Mouse (Mus musculus): Measurements from ENCODE around the gene Trpm3.

Gene Trpm3

GRCm38 (mm10) chr19:22138590-22139421 lies at the start of gene Trpm3:
Trpm3 (plus strand) TSS chr19:22139046.
- no peaks in the 10 kb centered on the region for H3K36me3 ChIP-seq (ENCODE audit: control insufficient read depth, insufficient read depth, low read length, poor library complexity, severe bottlenecking)
- H3K27me3 ChIP-seq (ENCODE audit: control insufficient read depth, insufficient read depth, low read length, poor library complexity, severe bottlenecking) = no peaks in the 10 kb centered on the region
- peak; percentile 14 for DNase-seq (ENCODE audit: low read depth, low spot score)

GRCm38 (mm10) chr19:22100582-22100981 lies 38.3 kb upstream of the Trpm3 start:
- Histone ChIP-seq H3K36me3 (ENCODE audit: control insufficient read depth, insufficient read depth, low read length, poor library complexity, severe bottlenecking) (no peaks in the 10 kb centered on the region), H3K27me3 (ENCODE audit: control insufficient read depth, insufficient read depth, low read length, poor library complexity, severe bottlenecking) (no peaks in the 10 kb centered on the region)
- no peak for DNase-seq (ENCODE audit: low read depth, low spot score)

- no peak for DNase-seq (ENCODE audit: low read depth, low spot score)
- H3K36me3 ChIP-seq (ENCODE audit: control insufficient read depth, insufficient read depth, low read length, poor library complexity, severe bottlenecking) = no peaks in the 10 kb centered on the region
- no peaks in the 10 kb centered on the region for H3K27me3 ChIP-seq (ENCODE audit: control insufficient read depth, insufficient read depth, low read length, poor library complexity, severe bottlenecking)
These were observed 35.0 kb upstream of the Trpm3 start for GRCm38 (mm10) chr19:22103865-22104264.

GRCm38 (mm10) chr19:22104848-22105484 lies 33.9 kb upstream of the Trpm3 start:
- DNase-seq (ENCODE audit: low read depth, low spot score) = no peak
- no peaks in the 10 kb centered on the region for H3K36me3 ChIP-seq (ENCODE audit: control insufficient read depth, insufficient read depth, low read length, poor library complexity, severe bottlenecking)

GRCm38 (mm10) chr19:22105648-22106047 lies 33.2 kb upstream of the Trpm3 start:
- Histone ChIP-seq H3K27me3 (ENCODE audit: control insufficient read depth, insufficient read depth, low read length, poor library complexity, severe bottlenecking) (no peaks in the 10 kb centered on the region), H3K36me3 (ENCODE audit: control insufficient read depth, insufficient read depth, low read length, poor library complexity, severe bottlenecking) (no peaks in the 10 kb centered on the region)
- no peak for DNase-seq (ENCODE audit: low read depth, low spot score)

More at GRCm38 (mm10) chr19:22104848-22105484, 33.9 kb upstream of the Trpm3 start:
- H3K27me3 ChIP-seq (ENCODE audit: control insufficient read depth, insufficient read depth, low read length, poor library complexity, severe bottlenecking) = no peaks in the 10 kb centered on the region

- H3K36me3 ChIP-seq (ENCODE audit: control insufficient read depth, insufficient read depth, low read length, poor library complexity, severe bottlenecking) = no peaks in the 10 kb centered on the region
- no peak for DNase-seq (ENCODE audit: low read depth, low spot score)
- no peaks in the 10 kb centered on the region for H3K27me3 ChIP-seq (ENCODE audit: control insufficient read depth, insufficient read depth, low read length, poor library complexity, severe bottlenecking)
These were observed 29.9 kb upstream of the Trpm3 start for GRCm38 (mm10) chr19:22108893-22109463.

GRCm38 (mm10) chr19:22120976-22121375 lies 17.9 kb upstream of the Trpm3 start:
- DNase-seq (ENCODE audit: low read depth, low spot score) = no peak
- no peaks in the 10 kb centered on the region for H3K36me3 ChIP-seq (ENCODE audit: control insufficient read depth, insufficient read depth, low read length, poor library complexity, severe bottlenecking)
- H3K27me3 ChIP-seq (ENCODE audit: control insufficient read depth, insufficient read depth, low read length, poor library complexity, severe bottlenecking) = no peaks in the 10 kb centered on the region

- DNase-seq (ENCODE audit: low read depth, low spot score) = no peak
- H3K27me3 ChIP-seq (ENCODE audit: control insufficient read depth, insufficient read depth, low read length, poor library complexity, severe bottlenecking) = no peaks in the 10 kb centered on the region
- H3K36me3 ChIP-seq (ENCODE audit: control insufficient read depth, insufficient read depth, low read length, poor library complexity, severe bottlenecking) = no peaks in the 10 kb centered on the region
These were observed 17.2 kb upstream of the Trpm3 start for GRCm38 (mm10) chr19:22121631-22122030.

GRCm38 (mm10) chr19:22132626-22133025 lies 6.2 kb upstream of the Trpm3 start:
- no peaks in the 10 kb centered on the region for H3K36me3 ChIP-seq (ENCODE audit: control insufficient read depth, insufficient read depth, low read length, poor library complexity, severe bottlenecking)
- no peaks in the 10 kb centered on the region for H3K27me3 ChIP-seq (ENCODE audit: control insufficient read depth, insufficient read depth, low read length, poor library complexity, severe bottlenecking)
- no peak for DNase-seq (ENCODE audit: low read depth, low spot score)

- no peak for DNase-seq (ENCODE audit: low read depth, low spot score)
- Histone ChIP-seq H3K36me3 (ENCODE audit: control insufficient read depth, insufficient read depth, low read length, poor library complexity, severe bottlenecking) (no peaks in the 10 kb centered on the region), H3K27me3 (ENCODE audit: control insufficient read depth, insufficient read depth, low read length, poor library complexity, severe bottlenecking) (no peaks in the 10 kb centered on the region)
These were observed 39.7 kb downstream of the Trpm3 start for GRCm38 (mm10) chr19:22178549-22178948.

GRCm38 (mm10) chr19:22179017-22179416 lies 40.2 kb downstream of the Trpm3 start:
- no peak for DNase-seq (ENCODE audit: low read depth, low spot score)
- H3K36me3 ChIP-seq (ENCODE audit: control insufficient read depth, insufficient read depth, low read length, poor library complexity, severe bottlenecking) = no peaks in the 10 kb centered on the region
- no peaks in the 10 kb centered on the region for H3K27me3 ChIP-seq (ENCODE audit: control insufficient read depth, insufficient read depth, low read length, poor library complexity, severe bottlenecking)

GRCm38 (mm10) chr19:22180136-22180535 lies 41.3 kb downstream of the Trpm3 start:
- H3K27me3 ChIP-seq (ENCODE audit: control insufficient read depth, insufficient read depth, low read length, poor library complexity, severe bottlenecking) = no peaks in the 10 kb centered on the region
- no peak for DNase-seq (ENCODE audit: low read depth, low spot score)

GRCm38 (mm10) chr19:22189716-22190115 lies 50.9 kb downstream of the Trpm3 start:
- DNase-seq (ENCODE audit: low read depth, low spot score) = no peak
- no peaks in the 10 kb centered on the region for H3K36me3 ChIP-seq (ENCODE audit: control insufficient read depth, insufficient read depth, low read length, poor library complexity, severe bottlenecking)
- H3K27me3 ChIP-seq (ENCODE audit: control insufficient read depth, insufficient read depth, low read length, poor library complexity, severe bottlenecking) = no peaks in the 10 kb centered on the region

More at GRCm38 (mm10) chr19:22180136-22180535, 41.3 kb downstream of the Trpm3 start:
- no peaks in the 10 kb centered on the region for H3K36me3 ChIP-seq (ENCODE audit: control insufficient read depth, insufficient read depth, low read length, poor library complexity, severe bottlenecking)

- Histone ChIP-seq H3K36me3 (ENCODE audit: control insufficient read depth, insufficient read depth, low read length, poor library complexity, severe bottlenecking) (no peaks in the 10 kb centered on the region), H3K27me3 (ENCODE audit: control insufficient read depth, insufficient read depth, low read length, poor library complexity, severe bottlenecking) (no peaks in the 10 kb centered on the region)
- no peak for DNase-seq (ENCODE audit: low read depth, low spot score)
These were observed 83.7 kb downstream of the Trpm3 start for GRCm38 (mm10) chr19:22222520-22222919.

GRCm38 (mm10) chr19:22234187-22234586 lies 95.3 kb downstream of the Trpm3 start:
- no peaks in the 10 kb centered on the region for H3K36me3 ChIP-seq (ENCODE audit: control insufficient read depth, insufficient read depth, low read length, poor library complexity, severe bottlenecking)
- DNase-seq (ENCODE audit: low read depth, low spot score) = no peak
- no peaks in the 10 kb centered on the region for H3K27me3 ChIP-seq (ENCODE audit: control insufficient read depth, insufficient read depth, low read length, poor library complexity, severe bottlenecking)
